Mouse (Mus musculus) small intestine, adult 2 months (tissue): ENCODE results near the gene Wdr17. TPM values are rescaled to one million over a fixed set of nuclear protein-coding genes. Genes with fewer than 3 reads are reported as not detected.
A peak's percentile ranks its signal among the peaks of the same experiment; 100 is the strongest.

ENCODE experiments used
- H3K27ac ChIP-seq: fragments of 200-500 bp; 2 replicates; pipeline ENCODE4 v1.5.1; 2012; ENCODE audit warnings: low read depth, low read length, control low read depth, inconsistent platforms; ENCODE audit not compliant: insufficient read depth
- H3K27me3 ChIP-seq: fragments of 200-500 bp; 2 replicates; pipeline ENCODE4 v1.6.1; 2012; ENCODE audit warnings: mild to moderate bottlenecking, moderate library complexity, low read length, inconsistent platforms; ENCODE audit not compliant: control insufficient read depth, insufficient read depth
- H3K36me3 ChIP-seq: fragments of 200-500 bp; 2 replicates; pipeline ENCODE4 v1.6.1; 2012; ENCODE audit warnings: mild to moderate bottlenecking, low read length, control low read depth, inconsistent platforms; ENCODE audit not compliant: control insufficient read depth, insufficient read depth
- H3K4me1 ChIP-seq: fragments of 200-500 bp; 2 replicates; pipeline ENCODE4 v1.6.1; 2012; ENCODE audit warnings: low read length, inconsistent platforms, mixed read lengths; ENCODE audit not compliant: control insufficient read depth, insufficient read depth, insufficient read length
- H3K4me3 ChIP-seq: fragments of 200-500 bp; 2 replicates; pipeline ENCODE4 v1.5.1; 2012; ENCODE audit warnings: low read depth, mild to moderate bottlenecking, control low read depth, inconsistent platforms, low read length, moderate library complexity
- CTCF ChIP-seq: fragments of 200-500 bp; IDR thresholded peaks from 2 replicates; pipeline ENCODE4 v1.5.1; 2012; ENCODE audit warnings: low read depth, mild to moderate bottlenecking, control low read depth, inconsistent platforms, low read length, moderate library complexity, mixed read lengths; ENCODE audit not compliant: insufficient replicate concordance, insufficient read length; ENCODE audit errors: extremely low read depth
- POLR2A ChIP-seq: fragments of 200-500 bp; IDR thresholded peaks from 2 replicates; pipeline ENCODE4 v1.6.1; 2012; ENCODE audit warnings: low read depth, mild to moderate bottlenecking, control low read depth, inconsistent platforms, low read length, moderate library complexity
- WGBS: fragments of 180-500 bp; shearing (Covaris S2); methylation state at CpG from one replicate; pipeline ENCODE4 v1.1.7; 2018; 5-methylcytosine and 5-hydroxymethylcytosine counted together
- polyA plus RNA-seq: library from polyadenylated mRNA; depleted of rRNA; stranded (reverse); fragments of >200 nt; gene quantifications from 2 replicates; pipeline ENCODE4 v1.2.3, GENCODE M21; 2012

The Wdr17 gene
- polyA plus RNA-seq, 1 experiment: 0.09 TPM

GRCm38 (mm10) chr8:54736660-54737312 is 150.2 kb downstream of the Wdr17 start:
- Histone ChIP-seq H3K4me3 (no peak overlapping the region), H3K4me1 (no peaks in the 10 kb centered on the region), H3K27me3 (no peaks in the 10 kb centered on the region), H3K27ac (no peak overlapping the region), H3K36me3 (no peaks in the 10 kb centered on the region)
- TF ChIP-seq POLR2A (no peak), CTCF (no peak)
- 50% methylated on average over 5 of the region's 5 CpGs for WGBS

GRCm38 (mm10) chr8:54724668-54725035 is 162.3 kb downstream of the Wdr17 start:
- no peaks in the 10 kb centered on the region for H3K36me3 ChIP-seq
- no peak for TF ChIP-seq CTCF
- TF ChIP-seq POLR2A: no peak
- H3K4me1 ChIP-seq: no peaks in the 10 kb centered on the region
- no peaks in the 10 kb centered on the region for H3K27me3 ChIP-seq
- H3K4me3 ChIP-seq: no peak overlapping the region
- WGBS: 30% methylated on average over 8 of the region's 8 CpGs
- H3K27ac ChIP-seq: no peak overlapping the region

GRCm38 (mm10) chr8:54723976-54724667 is 162.9 kb downstream of the Wdr17 start:
- no peaks in the 10 kb centered on the region for H3K27me3 ChIP-seq
- TF ChIP-seq POLR2A (no peak), CTCF (no peak)
- no peaks in the 10 kb centered on the region for H3K4me1 ChIP-seq
- peak overlapping the region; percentile 18 for H3K4me3 ChIP-seq
- H3K27ac ChIP-seq: no peak overlapping the region
- no peaks in the 10 kb centered on the region for H3K36me3 ChIP-seq
- WGBS: 5% methylated on average over 23 of the region's 23 CpGs

GRCm38 (mm10) chr8:54718515-54718914 is 168.5 kb downstream of the Wdr17 start:
- no peaks in the 10 kb centered on the region for H3K27me3 ChIP-seq
- no peaks in the 10 kb centered on the region for H3K36me3 ChIP-seq
- H3K27ac ChIP-seq: no peak overlapping the region
- TF ChIP-seq POLR2A (no peak), CTCF (no peak)
- WGBS: 59% methylated on average over 4 of the region's 4 CpGs
- H3K4me3 ChIP-seq: no peak overlapping the region
- no peaks in the 10 kb centered on the region for H3K4me1 ChIP-seq

GRCm38 (mm10) chr8:54705743-54706142 is 181.2 kb downstream of the Wdr17 start:
- 54% methylated on average over 2 of the region's 2 CpGs for WGBS
- Histone ChIP-seq H3K4me3 (no peak overlapping the region), H3K4me1 (no peaks in the 10 kb centered on the region), H3K27ac (no peak overlapping the region), H3K27me3 (no peaks in the 10 kb centered on the region; the same call in 1 of the 2 replicates), H3K36me3 (no peaks in the 10 kb centered on the region)
- TF ChIP-seq POLR2A: no peak
- TF ChIP-seq CTCF: no peak

GRCm38 (mm10) chr8:54671806-54672205 is 215.2 kb downstream of the Wdr17 start:
- H3K36me3 ChIP-seq: no peaks in the 10 kb centered on the region
- H3K4me3 ChIP-seq: no peak overlapping the region
- no peak overlapping the region for H3K27ac ChIP-seq
- TF ChIP-seq CTCF: no peak
- no peak for TF ChIP-seq POLR2A
- H3K27me3 ChIP-seq: no peaks in the 10 kb centered on the region
- H3K4me1 ChIP-seq: no peaks in the 10 kb centered on the region

- 72% methylated on average over 3 of the region's 3 CpGs for WGBS
- H3K27ac ChIP-seq: no peak overlapping the region
- no peaks in the 10 kb centered on the region for H3K4me1 ChIP-seq
- no peaks in the 10 kb centered on the region for H3K27me3 ChIP-seq
- H3K4me3 ChIP-seq: no peak overlapping the region
- no peak for TF ChIP-seq CTCF
- no peak for TF ChIP-seq POLR2A
- H3K36me3 ChIP-seq: no peaks in the 10 kb centered on the region
Observed at GRCm38 (mm10) chr8:54667756-54668155, 219.2 kb downstream of the Wdr17 start.

- 35% methylated on average over 5 of the region's 5 CpGs for WGBS
- no peaks in the 10 kb centered on the region for H3K36me3 ChIP-seq
- H3K27ac ChIP-seq: no peak overlapping the region
- no peaks in the 10 kb centered on the region for H3K4me1 ChIP-seq
- TF ChIP-seq POLR2A: no peak
- no peak for TF ChIP-seq CTCF
- no peaks in the 10 kb centered on the region for H3K27me3 ChIP-seq
- H3K4me3 ChIP-seq: no peak overlapping the region
Observed at GRCm38 (mm10) chr8:54660675-54661074, 226.3 kb downstream of the Wdr17 start.
